Mouse (Mus musculus) midbrain, embryonic 14.5 days (tissue): ENCODE data around the gene Tnfsfm13. TPM values are rescaled to one million over a fixed set of nuclear protein-coding genes. Genes with fewer than 3 reads are reported as not detected.

ENCODE experiments used
- ATAC-seq: fragments of 200-750 bp; cut with Nextera tagmentation; 2 replicates; pipeline ENCODE4 v1.8.0; 2017; ENCODE audit warnings: moderate number of reproducible peaks, moderate library complexity; ENCODE audit not compliant: low FRiP score, low TSS enrichment
- DNase-seq: peaks from one replicate; pipeline ENCODE4 v3.0.0-alpha.2; 2015
- H3K27ac ChIP-seq: fragments of 300-500 bp; sonication (generic); replicated peaks from 2 replicates; pipeline ENCODE4 v1.5.1; 2014; ENCODE audit warnings: mild to moderate bottlenecking, low read depth, low read length, moderate library complexity
- H3K27me3 ChIP-seq: fragments of 300-500 bp; sonication (generic); 2 replicates; pipeline ENCODE4 v1.6.1; 2014; ENCODE audit warnings: low read length, control low read depth, mixed read lengths; ENCODE audit not compliant: control insufficient read depth, insufficient read depth
- H3K36me3 ChIP-seq: fragments of 300-500 bp; sonication (generic); 2 replicates; pipeline ENCODE4 v1.6.1; 2014; ENCODE audit warnings: low read length, control low read depth; ENCODE audit not compliant: control insufficient read depth, insufficient read depth
- H3K4me1 ChIP-seq: fragments of 300-500 bp; sonication (generic); 2 replicates; pipeline ENCODE4 v1.6.1; 2014; ENCODE audit warnings: mild to moderate bottlenecking, antibody characterized with exemption, low read length, control low read depth; ENCODE audit not compliant: control insufficient read depth, insufficient read depth
- H3K4me2 ChIP-seq: fragments of 300-500 bp; sonication (generic); 2 replicates; pipeline ENCODE4 v1.6.1; 2014; ENCODE audit warnings: mild to moderate bottlenecking, low read length, moderate library complexity
- H3K4me3 ChIP-seq: fragments of 300-500 bp; sonication (generic); replicated peaks from 2 replicates; pipeline ENCODE4 v1.5.1; 2014; ENCODE audit warnings: low read depth, low read length
- H3K9ac ChIP-seq: fragments of 300-500 bp; sonication (generic); replicated peaks from 2 replicates; pipeline ENCODE4 v1.6.1; 2014; ENCODE audit warnings: mild to moderate bottlenecking, low read length, moderate library complexity
- H3K9me3 ChIP-seq: fragments of 300-500 bp; sonication (generic); 2 replicates; pipeline ENCODE4 v1.6.1; 2016; ENCODE audit warnings: low read length, control low read depth, mixed read lengths; ENCODE audit not compliant: control insufficient read depth
- WGBS: fragments of 180-500 bp; shearing (Covaris S2); extraction: QIAGEN DNeasy Blood & Tissue Kit; methylation state at CpG from one replicate; pipeline ENCODE4 v1.1.7; 2014; 5-methylcytosine and 5-hydroxymethylcytosine counted together
- polyA plus RNA-seq: library from polyadenylated mRNA; unstranded; fragments of >200 nt; fragmentation: Nextera tagmentation; extraction: Ambion mirVana; gene quantifications from 2 replicates; pipeline ENCODE4 v1.2.1, GENCODE M21; 2014

Tnfsfm13 gene
- polyA plus RNA-seq, 1 experiment from 2014 or later: 1.1 TPM

DNA sequence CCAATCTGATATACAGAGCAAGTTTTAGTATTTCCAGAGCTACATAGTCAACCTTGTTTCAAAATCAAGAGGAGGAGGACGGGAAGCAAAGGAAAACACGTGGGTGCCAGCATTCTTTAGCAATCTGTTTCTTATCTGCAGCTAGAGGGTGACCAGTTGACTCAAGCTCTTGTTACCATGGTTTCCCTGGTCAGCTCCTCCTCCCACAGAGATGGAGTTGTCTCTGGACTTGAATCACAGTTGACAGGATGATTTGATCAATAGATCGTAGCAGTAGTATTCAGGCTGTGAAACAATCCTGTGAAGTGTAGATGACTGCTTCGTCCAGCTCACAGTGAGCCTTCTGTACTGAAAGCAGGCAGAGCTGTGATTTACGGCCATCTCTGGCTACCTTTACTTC, 20.0 kb upstream of the Tnfsfm13 start:
- H3K36me3 ChIP-seq: no peaks in the 10 kb centered on the region
- DNase-seq (no peak), ATAC-seq (no peak)
- no peak overlapping the region for H3K4me3 ChIP-seq
- no peak overlapping the region for H3K9ac ChIP-seq
- no peaks in the 10 kb centered on the region for H3K27me3 ChIP-seq
- H3K27ac ChIP-seq: no peak overlapping the region
- H3K4me1 ChIP-seq: no peaks in the 10 kb centered on the region
- no peaks in the 10 kb centered on the region for H3K9me3 ChIP-seq
- H3K4me2 ChIP-seq: no peak overlapping the region
- WGBS: 19% methylated on average over 5 of the region's 5 CpGs

DNA sequence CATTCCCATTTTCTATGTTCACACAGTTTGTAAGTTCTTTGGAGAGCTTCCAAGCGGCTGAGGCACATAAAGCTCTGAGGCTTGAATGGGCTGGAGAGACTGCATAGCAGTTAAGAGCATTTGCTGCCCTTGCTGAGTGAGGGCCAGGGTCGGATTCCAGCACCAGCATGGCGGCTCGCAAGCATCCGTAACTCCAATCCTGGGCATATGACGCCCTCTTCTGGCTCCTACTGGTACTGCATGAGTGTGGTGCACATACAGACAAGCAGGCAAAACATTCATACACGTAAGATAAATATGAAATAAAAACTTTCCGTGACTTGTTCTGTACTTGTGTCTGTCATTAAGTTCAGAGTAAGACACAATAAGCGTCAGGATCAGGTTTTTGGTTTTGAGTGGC, 19.6 kb upstream of the Tnfsfm13 start:
- Histone ChIP-seq H3K27ac (no peak overlapping the region), H3K27me3 (no peaks in the 10 kb centered on the region), H3K4me3 (no peak overlapping the region), H3K36me3 (no peaks in the 10 kb centered on the region), H3K4me1 (no peaks in the 10 kb centered on the region), H3K9me3 (no peaks in the 10 kb centered on the region), H3K4me2 (no peak overlapping the region), H3K9ac (no peak overlapping the region)
- no peak for DNase-seq
- ATAC-seq: no peak
- WGBS: 59% methylated on average over 9 of the region's 9 CpGs

DNA sequence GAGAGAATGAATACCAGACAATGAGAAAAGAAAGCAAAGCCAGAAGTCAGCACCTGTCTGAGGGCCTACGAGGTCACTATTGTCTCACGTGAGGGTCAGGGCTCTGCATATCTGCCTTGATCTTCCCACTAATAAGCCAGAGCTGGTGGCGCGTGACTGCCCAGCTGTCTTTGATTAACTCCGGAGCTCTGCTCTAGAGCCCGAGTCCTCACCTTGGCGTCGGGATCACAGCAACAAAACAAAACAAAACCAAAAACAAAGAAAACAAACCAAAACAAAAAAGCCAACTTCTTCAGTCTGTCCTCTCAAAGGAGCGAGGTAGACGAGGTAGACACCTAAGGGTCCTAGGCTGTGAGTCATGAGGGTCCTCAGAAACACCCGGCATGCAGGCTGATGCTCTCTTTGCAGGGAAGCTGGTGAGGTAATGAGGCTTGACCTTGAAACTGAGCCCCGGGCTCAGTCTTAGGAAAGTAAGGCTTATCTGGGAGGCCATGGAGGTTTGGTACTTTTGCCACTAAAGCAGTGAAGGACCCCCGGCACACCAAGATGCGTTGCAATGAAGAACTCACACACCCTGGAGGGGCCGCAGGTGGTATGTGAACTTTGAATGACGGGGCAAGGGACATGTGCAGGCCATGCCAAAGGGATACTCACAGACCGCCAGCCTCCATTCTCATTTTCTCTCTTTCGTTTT, 18.9 kb upstream of the Tnfsfm13 start:
- no peak overlapping the region for H3K27ac ChIP-seq
- no peaks in the 10 kb centered on the region for H3K36me3 ChIP-seq
- WGBS: 68% methylated on average over 18 of the region's 18 CpGs
- H3K9me3 ChIP-seq: no peaks in the 10 kb centered on the region
- no peak overlapping the region for H3K9ac ChIP-seq
- no peak overlapping the region for H3K4me2 ChIP-seq
- DNase-seq (no peak), ATAC-seq (no peak)
- H3K4me3 ChIP-seq: no peak overlapping the region
- no peaks in the 10 kb centered on the region for H3K27me3 ChIP-seq
- no peaks in the 10 kb centered on the region for H3K4me1 ChIP-seq

DNA sequence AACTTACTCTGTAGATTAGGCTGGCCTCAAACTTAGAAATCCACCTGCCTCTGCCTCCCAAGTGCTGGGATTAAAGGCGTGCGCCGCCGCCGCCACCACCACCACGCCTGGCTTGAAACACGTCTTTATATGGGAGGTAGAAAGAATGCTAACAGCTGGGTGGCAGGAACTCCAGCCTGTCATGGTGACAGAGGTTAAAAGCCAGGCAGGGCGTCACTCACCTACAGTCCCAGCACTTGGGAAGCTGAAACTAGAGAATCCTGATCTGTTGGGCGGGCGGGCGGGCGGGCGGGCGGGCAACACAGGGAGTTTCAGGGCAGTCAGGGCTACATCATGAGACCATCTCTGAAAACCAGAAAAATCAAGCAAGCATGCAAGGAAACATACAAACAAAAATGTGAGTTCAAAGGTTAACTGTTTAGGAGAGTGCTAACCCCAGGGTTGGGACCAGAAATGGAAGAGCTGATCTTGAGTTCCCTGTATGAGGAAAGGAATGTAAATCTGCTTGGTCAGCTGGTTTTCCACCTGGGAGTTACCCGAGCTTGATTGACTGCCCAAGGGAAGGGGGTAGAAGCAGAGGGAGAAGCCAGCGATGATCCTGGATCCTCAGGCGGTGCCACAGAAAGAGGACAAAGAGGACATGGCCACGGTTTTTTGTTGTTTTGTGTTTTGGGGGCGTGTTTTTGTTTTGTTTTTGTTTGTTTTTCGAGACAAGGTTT, 17.2 kb upstream of the Tnfsfm13 start:
- Histone ChIP-seq H3K27ac (no peak overlapping the region), H3K4me2 (no peak overlapping the region), H3K4me1 (no peaks in the 10 kb centered on the region), H3K27me3 (no peaks in the 10 kb centered on the region), H3K9ac (no peak overlapping the region), H3K4me3 (no peak overlapping the region), H3K9me3 (no peaks in the 10 kb centered on the region), H3K36me3 (no peaks in the 10 kb centered on the region)
- 86% methylated on average over 20 of the region's 20 CpGs for WGBS
- DNase-seq (no peak), ATAC-seq (no peak)

DNA sequence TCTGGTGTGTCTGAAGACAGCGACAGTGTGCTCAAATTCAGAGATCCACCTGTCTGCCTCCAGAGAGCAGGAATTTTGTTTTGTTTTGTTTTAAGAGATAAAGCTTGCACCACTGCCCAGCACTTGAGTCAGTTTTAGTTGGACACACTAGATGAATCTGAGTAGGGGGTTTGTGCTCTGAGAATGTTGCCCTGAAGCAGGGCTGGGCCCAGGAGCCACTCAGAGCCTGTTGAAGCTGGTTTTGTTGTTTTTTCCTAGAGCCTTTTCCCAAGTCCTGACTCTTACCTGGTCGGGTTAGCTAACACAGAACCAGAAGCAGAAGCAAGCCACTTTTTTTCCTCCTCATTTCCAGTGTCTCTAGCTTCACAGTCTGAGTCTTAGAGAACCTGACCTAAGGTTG, 15.2 kb upstream of the Tnfsfm13 start:
- WGBS: 76% methylated on average over 2 of the region's 2 CpGs
- ATAC-seq (no peak), DNase-seq (no peak)
- Histone ChIP-seq H3K9ac (no peak overlapping the region), H3K9me3 (no peaks in the 10 kb centered on the region), H3K4me1 (no peaks in the 10 kb centered on the region), H3K4me3 (no peak overlapping the region), H3K27ac (no peak overlapping the region), H3K27me3 (no peaks in the 10 kb centered on the region), H3K4me2 (no peak overlapping the region), H3K36me3 (no peaks in the 10 kb centered on the region)

DNA sequence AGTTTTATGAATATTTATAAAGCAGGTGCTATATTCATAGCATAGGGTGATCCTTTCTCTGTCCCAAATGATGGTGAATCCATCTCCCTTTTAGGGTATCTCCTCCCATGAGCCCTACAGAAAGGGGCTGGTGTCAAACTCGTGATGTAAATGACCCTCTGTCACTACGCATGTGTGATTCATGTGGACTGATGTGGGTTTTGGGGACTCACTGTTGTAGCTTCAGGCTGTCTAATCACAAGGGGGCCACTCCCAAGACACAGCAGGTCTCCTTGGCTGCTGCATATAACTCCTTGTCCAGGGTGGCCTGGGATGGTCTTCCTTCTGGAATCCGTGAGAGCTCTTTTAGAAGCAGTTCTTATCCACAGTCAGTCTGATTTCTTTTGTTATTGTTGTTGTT, 14.6 kb upstream of the Tnfsfm13 start:
- H3K27ac ChIP-seq: no peak overlapping the region
- H3K36me3 ChIP-seq: no peaks in the 10 kb centered on the region
- H3K4me2 ChIP-seq: no peak overlapping the region
- ATAC-seq: no peak
- no peaks in the 10 kb centered on the region for H3K4me1 ChIP-seq
- H3K9ac ChIP-seq: no peak overlapping the region
- H3K27me3 ChIP-seq: no peaks in the 10 kb centered on the region
- H3K9me3 ChIP-seq: no peaks in the 10 kb centered on the region
- WGBS: 74% methylated on average over 3 of the region's 3 CpGs
- no peak for DNase-seq
- H3K4me3 ChIP-seq: no peak overlapping the region

DNA sequence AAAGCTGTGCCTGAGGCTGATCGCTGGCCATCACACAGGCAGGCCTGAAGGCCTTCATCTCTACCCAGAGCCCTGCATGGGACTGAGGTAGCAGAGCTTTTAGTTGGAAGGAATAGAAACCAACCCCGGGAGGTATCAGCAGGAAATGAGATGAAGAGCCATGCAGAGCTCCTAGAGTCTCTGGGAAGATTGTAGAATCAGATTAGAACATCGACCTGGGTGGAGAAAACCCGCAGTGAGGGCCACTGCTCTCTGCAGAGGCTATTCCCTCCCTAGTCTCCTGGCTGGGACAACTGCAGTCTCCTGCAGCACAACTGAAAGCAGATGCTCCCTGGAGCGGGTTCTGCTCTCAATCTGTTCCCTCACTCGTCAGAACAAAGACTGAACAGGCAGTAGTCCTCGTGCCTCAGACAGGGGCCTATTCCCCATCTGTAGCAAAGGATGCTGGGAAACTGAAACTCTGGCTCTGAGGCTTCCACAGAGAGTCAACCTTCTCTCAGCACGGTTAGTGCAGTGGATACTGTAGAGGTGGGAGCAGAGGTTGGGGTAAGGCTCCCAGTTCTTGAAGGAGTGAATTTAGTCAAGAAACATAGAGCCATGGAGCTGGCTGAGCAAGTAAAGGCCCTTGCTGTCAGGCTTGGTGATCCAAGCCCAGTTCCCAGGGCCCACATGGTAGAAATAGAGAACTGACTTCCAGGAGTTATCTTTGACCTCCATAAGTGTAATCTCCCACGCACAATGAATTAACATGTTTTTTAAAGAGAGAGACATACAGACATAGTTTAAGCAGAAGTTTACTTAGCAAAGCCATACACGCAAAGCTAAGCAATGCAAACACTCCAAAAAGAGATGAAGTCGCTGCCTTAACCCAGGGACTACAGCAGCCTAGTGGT, 13.9 kb upstream of the Tnfsfm13 start:
- H3K9ac ChIP-seq: no peak overlapping the region
- 53% methylated on average over 11 of the region's 11 CpGs for WGBS
- DNase-seq (no peak), ATAC-seq (no peak)
- no peak overlapping the region for H3K27ac ChIP-seq
- H3K4me3 ChIP-seq: no peak overlapping the region
- no peaks in the 10 kb centered on the region for H3K9me3 ChIP-seq
- no peaks in the 10 kb centered on the region for H3K36me3 ChIP-seq
- no peaks in the 10 kb centered on the region for H3K4me1 ChIP-seq
- no peaks in the 10 kb centered on the region for H3K27me3 ChIP-seq
- H3K4me2 ChIP-seq: no peak overlapping the region

DNA sequence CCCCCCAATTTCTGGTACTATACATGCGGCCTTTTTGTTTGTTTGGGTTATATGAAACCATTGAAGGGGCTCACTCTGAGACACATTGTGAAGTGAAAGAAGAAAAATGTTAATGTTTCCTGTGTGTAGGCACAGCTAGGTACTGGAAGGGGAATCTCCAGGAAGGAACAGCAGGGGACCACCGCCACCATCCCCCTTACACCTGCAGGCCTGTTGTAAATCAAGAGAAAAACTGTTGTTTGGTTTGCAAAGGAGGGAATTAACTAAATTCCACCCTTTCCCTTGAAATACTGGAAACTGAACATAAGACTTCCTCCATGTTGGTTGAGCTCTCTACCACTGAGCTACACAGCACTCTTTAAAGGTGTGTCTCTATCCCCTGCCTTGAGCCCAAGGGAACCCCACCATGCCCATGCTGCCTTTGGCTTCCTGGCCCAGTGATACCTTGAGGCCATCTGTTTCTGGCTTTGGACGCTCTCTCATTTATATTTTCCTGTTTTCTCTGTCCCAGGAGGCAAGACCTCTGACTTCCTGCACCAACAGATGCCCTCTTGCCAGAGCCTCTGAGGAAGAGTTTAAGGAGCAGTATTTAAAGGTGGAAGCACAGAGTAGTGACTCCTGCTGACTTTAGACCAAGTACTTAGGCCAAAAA, 12.8 kb upstream of the Tnfsfm13 start:
- Histone ChIP-seq H3K36me3 (no peaks in the 10 kb centered on the region), H3K9ac (no peak overlapping the region), H3K4me1 (no peaks in the 10 kb centered on the region), H3K27ac (no peak overlapping the region), H3K9me3 (no peaks in the 10 kb centered on the region), H3K4me3 (no peak overlapping the region), H3K4me2 (no peak overlapping the region), H3K27me3 (no peaks in the 10 kb centered on the region)
- DNase-seq (no peak), ATAC-seq (no peak)
- 86% methylated on average over 3 of the region's 3 CpGs for WGBS
